Mouse (Mus musculus): Measurements from ENCODE around the gene Cdcp1. TPM values are rescaled to one million over a fixed set of nuclear protein-coding genes. Genes with fewer than 3 reads are reported as not detected.

Cdcp1 gene
- polyA plus RNA-seq, 1 experiment from 2014 or later: 0.73 TPM

GRCm38 (mm10) chr9:123139887-123140614 is 75.8 kb downstream of the Cdcp1 start:
- Histone ChIP-seq H3K9me3 (peaks cover 6% of the 10 kb centered on the region; the same call in 1 of the 2 replicates), H3K4me2 (no peak overlapping the region), H3K4me3 (replicated peaks) (no peak overlapping the region), H3K36me3 (replicated peaks) (peaks cover 62% of the 10 kb centered on the region), H3K4me1 (no peaks in the 10 kb centered on the region), H3K9ac (no peak overlapping the region), H3K27me3 (no peaks in the 10 kb centered on the region), H3K27ac (no peak overlapping the region)
- ATAC-seq (ENCODE audit: low FRiP score): no peak
- WGBS: 81% methylated on average over 4 of the region's 4 CpGs

- Histone ChIP-seq H3K4me2 (no peak overlapping the region), H3K4me1 (no peaks in the 10 kb centered on the region), H3K27me3 (no peaks in the 10 kb centered on the region), H3K4me3 (replicated peaks) (no peak overlapping the region), H3K27ac (no peak overlapping the region), H3K9me3 (peaks cover 1% of the 10 kb centered on the region; the same call in 1 of the 2 replicates), H3K36me3 (replicated peaks) (peaks cover 73% of the 10 kb centered on the region), H3K9ac (no peak overlapping the region)
- no peak for ATAC-seq (ENCODE audit: low FRiP score)
- WGBS: 79% methylated on average over 5 of the region's 5 CpGs
Measured at GRCm38 (mm10) chr9:123138891-123139474, 76.9 kb downstream of the Cdcp1 start.

GRCm38 (mm10) chr9:123136953-123137682 is 78.7 kb downstream of the Cdcp1 start:
- Histone ChIP-seq H3K4me3 (replicated peaks) (no peak overlapping the region), H3K27ac (no peak overlapping the region), H3K27me3 (no peaks in the 10 kb centered on the region), H3K9me3 (no peaks in the 10 kb centered on the region), H3K9ac (no peak overlapping the region), H3K4me2 (no peak overlapping the region), H3K36me3 (replicated peaks) (peaks cover 84% of the 10 kb centered on the region), H3K4me1 (no peaks in the 10 kb centered on the region)
- WGBS: 89% methylated on average over 7 of the region's 7 CpGs
- no peak for ATAC-seq (ENCODE audit: low FRiP score)

- Histone ChIP-seq H3K36me3 (replicated peaks) (peaks cover 96% of the 10 kb centered on the region), H3K4me3 (replicated peaks) (no peak overlapping the region), H3K27me3 (no peaks in the 10 kb centered on the region), H3K9me3 (no peaks in the 10 kb centered on the region), H3K4me2 (no peak overlapping the region), H3K4me1 (no peaks in the 10 kb centered on the region), H3K9ac (no peak overlapping the region), H3K27ac (no peak overlapping the region)
- 93% methylated on average over 3 of the region's 3 CpGs for WGBS
- no peak for ATAC-seq (ENCODE audit: low FRiP score)
Measured at GRCm38 (mm10) chr9:123132994-123133393, 82.8 kb downstream of the Cdcp1 start.

- Histone ChIP-seq H3K4me3 (replicated peaks) (no peak overlapping the region), H3K4me2 (no peak overlapping the region), H3K9me3 (no peaks in the 10 kb centered on the region), H3K27ac (no peak overlapping the region), H3K4me1 (no peaks in the 10 kb centered on the region), H3K27me3 (no peaks in the 10 kb centered on the region), H3K36me3 (replicated peaks) (peaks cover 89% of the 10 kb centered on the region), H3K9ac (no peak overlapping the region)
- no peak for ATAC-seq (ENCODE audit: low FRiP score)
- 95% methylated on average over 6 of the region's 6 CpGs for WGBS
Measured at GRCm38 (mm10) chr9:123127663-123128062, 88.2 kb downstream of the Cdcp1 start.

- H3K9me3 ChIP-seq: no peaks in the 10 kb centered on the region
- peaks cover 87% of the 10 kb centered on the region for H3K36me3 ChIP-seq (replicated peaks)
- 96% methylated on average over 2 of the region's 2 CpGs for WGBS
- H3K27ac ChIP-seq: no peak overlapping the region
- H3K4me3 ChIP-seq (replicated peaks): no peak overlapping the region
- H3K9ac ChIP-seq: no peak overlapping the region
- H3K4me2 ChIP-seq: no peak overlapping the region
- ATAC-seq (ENCODE audit: low FRiP score): no peak
- H3K4me1 ChIP-seq: no peaks in the 10 kb centered on the region
- no peaks in the 10 kb centered on the region for H3K27me3 ChIP-seq
Measured at GRCm38 (mm10) chr9:123124413-123124981, 91.3 kb downstream of the Cdcp1 start.

- peaks cover 88% of the 10 kb centered on the region for H3K36me3 ChIP-seq (replicated peaks)
- ATAC-seq (ENCODE audit: low FRiP score): no peak
- 91% methylated on average over 6 of the region's 6 CpGs for WGBS
- H3K27ac ChIP-seq: no peak overlapping the region
- no peak overlapping the region for H3K4me2 ChIP-seq
- H3K9ac ChIP-seq: no peak overlapping the region
- H3K4me1 ChIP-seq: no peaks in the 10 kb centered on the region
- H3K4me3 ChIP-seq (replicated peaks): no peak overlapping the region
- no peaks in the 10 kb centered on the region for H3K9me3 ChIP-seq
- no peaks in the 10 kb centered on the region for H3K27me3 ChIP-seq
Measured at GRCm38 (mm10) chr9:123123571-123124412, 92.0 kb downstream of the Cdcp1 start.

- peaks cover 85% of the 10 kb centered on the region for H3K36me3 ChIP-seq (replicated peaks)
- no peaks in the 10 kb centered on the region for H3K27me3 ChIP-seq
- no peak overlapping the region for H3K9ac ChIP-seq
- ATAC-seq (ENCODE audit: low FRiP score): no peak
- no peak overlapping the region for H3K27ac ChIP-seq
- 90% methylated on average over 3 of the region's 3 CpGs for WGBS
- H3K4me2 ChIP-seq: no peak overlapping the region
- no peaks in the 10 kb centered on the region for H3K4me1 ChIP-seq
- no peaks in the 10 kb centered on the region for H3K9me3 ChIP-seq
- no peak overlapping the region for H3K4me3 ChIP-seq (replicated peaks)
Measured at GRCm38 (mm10) chr9:123123017-123123416, 92.8 kb downstream of the Cdcp1 start.

Other genes with a start within 250 kb of the Cdcp1 start
- 16.6 and 17.8 TPM in 2 replicates for gene Tmem42, start 194.7 kb downstream of the Cdcp1 start, polyA plus RNA-seq (2016; fragmentation: Nextera tagmentation; extraction: Ambion mirVana)
- gene Tgm4, start 181.3 kb downstream of the Cdcp1 start, polyA plus RNA-seq (2016; fragmentation: Nextera tagmentation; extraction: Ambion mirVana): 0.88 and 0.97 TPM in 2 replicates
- 82.2 and 83.4 TPM in 2 replicates for gene Zdhhc3, start 102.8 kb downstream of the Cdcp1 start, polyA plus RNA-seq (2016; fragmentation: Nextera tagmentation; extraction: Ambion mirVana)
- gene Exosc7, start 102.8 kb downstream of the Cdcp1 start, polyA plus RNA-seq (2016; fragmentation: Nextera tagmentation; extraction: Ambion mirVana): 111 and 116 TPM in 2 replicates
- 0.32 TPM in 1 of 2 replicates, not detected in the other for gene Clec3b, start 65.1 kb downstream of the Cdcp1 start, polyA plus RNA-seq (2016; fragmentation: Nextera tagmentation; extraction: Ambion mirVana)
- gene Tmem158, start 44.7 kb upstream of the Cdcp1 start, polyA plus RNA-seq (2016; fragmentation: Nextera tagmentation; extraction: Ambion mirVana): 10.7 and 12.6 TPM in 2 replicates
- gene Lars2, start 150.9 kb upstream of the Cdcp1 start, polyA plus RNA-seq (2016; fragmentation: Nextera tagmentation; extraction: Ambion mirVana): 1,169 and 1,259 TPM in 2 replicates

All from forebrain, embryonic 12.5 days (tissue).